Mouse (Mus musculus): ENCODE data around the gene Xaf1.
A peak's percentile ranks its signal among the peaks of the same experiment; 100 is the strongest.

Xaf1 gene

GRCm38 (mm10) chr11:72361385-72362346, 60.2 kb downstream of the Xaf1 start:
- peak; percentile 11 to 15 for DNase-seq (ENCODE audit: low spot score in 2 of 2)

DNA sequence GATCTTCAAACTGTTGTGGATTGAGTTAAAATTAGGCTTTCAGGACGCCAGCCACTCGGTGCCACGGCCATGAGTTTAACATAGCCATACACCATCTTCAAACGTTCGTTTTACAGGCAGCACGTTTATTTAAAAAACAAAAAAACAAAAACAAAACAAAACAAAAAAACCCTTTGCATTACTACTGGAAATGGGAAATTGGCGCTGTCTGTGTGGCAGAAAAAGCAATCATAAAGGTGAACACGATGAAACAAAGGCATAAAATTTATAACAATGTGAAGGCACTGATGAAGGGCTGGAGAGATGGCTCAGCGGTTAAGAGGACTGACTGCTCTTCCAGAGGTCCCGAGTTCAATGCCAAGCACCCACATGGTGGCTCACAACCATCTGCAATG, 60.9 kb downstream of the Xaf1 start, which contains the start of gene Tekt1:
Tekt1 (minus strand) TSS at position 96 of the 395 bp plus-strand sequence.
- no peak for DNase-seq (ENCODE audit: low spot score in 2 of 2)
